18 mouse cellular contexts compared by ENCODE assay signal in the genomic region with DNA sequence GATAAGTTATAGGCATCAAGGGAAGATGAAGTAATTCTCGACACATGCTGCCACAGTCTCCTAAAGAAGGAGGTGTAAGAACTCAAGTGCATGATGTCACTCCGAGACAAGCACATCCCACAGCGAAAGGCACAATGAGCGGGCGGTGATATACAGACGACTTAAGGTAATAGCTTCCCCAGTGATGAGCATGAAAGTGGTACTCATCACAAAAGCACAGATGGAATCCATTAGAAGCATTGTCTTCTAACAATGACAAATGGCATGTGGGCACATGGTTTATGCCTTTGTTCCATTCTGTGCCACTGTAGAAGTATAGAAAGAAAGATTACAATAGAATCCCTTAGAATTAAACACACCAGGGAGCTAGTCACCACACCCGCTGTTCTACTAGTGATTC.
DNase-seq lines count a peak whose midpoint lies in the region; ATAC-seq lines count a peak whose summit lies in the region.
"Had no signal": no experiment of that assay in that cellular context is flagged by ENCODE, and none has a peak within 500 bp of the region (broad histone marks: within the 10 kb centered on the region; RNA-seq: fewer than 3 reads in every experiment).

No protein-coding gene starts in this region.

- H3K27me3 ChIP-seq in hindbrain, embryonic 16.5 days (replicated peaks; ENCODE audit: control insufficient read depth, insufficient read depth, low read length), result no peaks in the 10 kb centered on the region
- no peaks in the 10 kb centered on the region for H3K27me3 ChIP-seq in liver, embryonic 12.5 days (replicated peaks)
- H3K27me3 ChIP-seq: embryonic facial prominence, embryonic 15.5 days; limb, embryonic 13.5 days; liver, embryonic 15.5 days; megakaryocyte, embryonic 14.5 days; Patski had no signal

- H3K4me2 ChIP-seq in hindbrain, embryonic 16.5 days (ENCODE audit: low read length), result no peak overlapping the region
- no peak overlapping the region for H3K4me2 ChIP-seq in liver, embryonic 12.5 days
- H3K4me2 ChIP-seq: embryonic facial prominence, embryonic 15.5 days; limb, embryonic 13.5 days; liver, embryonic 15.5 days had no signal

- no peaks in the 10 kb centered on the region for H3K4me1 ChIP-seq in hindbrain, embryonic 16.5 days (ENCODE audit: control insufficient read depth, insufficient read depth, low read depth, low read length)
- H3K4me1 ChIP-seq in liver, embryonic 12.5 days, result no peaks in the 10 kb centered on the region
- H3K4me1 ChIP-seq: embryonic facial prominence, embryonic 15.5 days; limb, embryonic 13.5 days; liver, embryonic 15.5 days; megakaryocyte, embryonic 14.5 days had no signal

- DNase-seq in heart, adult 11 months, result peak; percentile 64
- no peak for DNase-seq in heart, postnatal 25 days (ENCODE audit: low spot score)
- peak; percentile 14 for DNase-seq in retina, postnatal 1 day
- no peak for DNase-seq in retina, embryonic 14.5 days (ENCODE audit: low spot score)
- DNase-seq in embryo, embryonic 11 days, result no peak
- DNase-seq: cerebellum, adult 9-11 months; gastrocnemius, postnatal 25 days; kidney, postnatal 4 days; lung, postnatal 10 days; thymus, adult 18-20 months had no signal

- intact Hi-C loops in heart, postnatal 25 days (cut with DNase I), result no loop called here

- 52% methylated on average over 7 of the region's 7 CpGs for WGBS in hindbrain, embryonic 16.5 days
- WGBS in liver, embryonic 12.5 days (ENCODE audit: insufficient replicate concordance), result 78% methylated on average over 7 of the region's 7 CpGs

- peak; percentile 72; the same call in 1 of the 2 replicates for ATAC-seq in hindbrain, embryonic 16.5 days
- no peak for ATAC-seq in liver, embryonic 12.5 days
- ATAC-seq: inflammation-experienced regulatory T-cells, adult 6 months; Patski had no signal

- no peak overlapping the region for H3K27ac ChIP-seq in hindbrain, embryonic 16.5 days (ENCODE audit: low read depth, low read length)
- H3K27ac ChIP-seq in liver, embryonic 12.5 days, result no peak overlapping the region
- H3K27ac ChIP-seq: embryonic facial prominence, embryonic 15.5 days; limb, embryonic 13.5 days; liver, embryonic 15.5 days had no signal

- no peak overlapping the region for H3K4me3 ChIP-seq in hindbrain, embryonic 16.5 days (ENCODE audit: low read length)
- H3K4me3 ChIP-seq in liver, embryonic 12.5 days, result no peak overlapping the region
- H3K4me3 ChIP-seq: embryonic facial prominence, embryonic 15.5 days; limb, embryonic 13.5 days; liver, embryonic 15.5 days; megakaryocyte, embryonic 14.5 days had no signal

- H3K9me3 ChIP-seq in hindbrain, embryonic 16.5 days (ENCODE audit: control insufficient read depth, low read length), result no peaks in the 10 kb centered on the region
- no peaks in the 10 kb centered on the region for H3K9me3 ChIP-seq in liver, embryonic 12.5 days (replicated peaks)
- H3K9me3 ChIP-seq: embryonic facial prominence, embryonic 15.5 days; limb, embryonic 13.5 days; liver, embryonic 15.5 days; megakaryocyte, embryonic 14.5 days had no signal

- no peaks in the 10 kb centered on the region for H3K36me3 ChIP-seq in hindbrain, embryonic 16.5 days (ENCODE audit: control insufficient read depth, insufficient read depth, low read length)
- peaks cover 4% of the 10 kb centered on the region; the same call in 1 of the 2 replicates for H3K36me3 ChIP-seq in liver, embryonic 12.5 days
- H3K36me3 ChIP-seq: limb, embryonic 13.5 days had no signal

- no peak overlapping the region for H3K9ac ChIP-seq in hindbrain, embryonic 16.5 days (ENCODE audit: low read depth, low read length)
- H3K9ac ChIP-seq in liver, embryonic 12.5 days, result no peak overlapping the region
- H3K9ac ChIP-seq: embryonic facial prominence, embryonic 15.5 days; limb, embryonic 13.5 days; liver, embryonic 15.5 days had no signal

Comparison
In these comparisons a context has a peak if more than half of its experiments do, and no peak if none do; other contexts are left out.
1. DNase-seq: peak in heart, adult 11 months (single experiment) and retina, postnatal 1 day (single experiment); none in heart, postnatal 25 days (single experiment), retina, embryonic 14.5 days (single experiment) and embryo, embryonic 11 days (single experiment).